Mouse (Mus musculus) heart, embryonic 14.5 days (tissue): ENCODE results near the gene Tkt. TPM values are rescaled to one million over a fixed set of nuclear protein-coding genes. Genes with fewer than 3 reads are reported as not detected.

Experiments used
- ATAC-seq: fragments of 200-750 bp; cut with Nextera tagmentation; 2 replicates; pipeline ENCODE4 v1.8.0; 2017; ENCODE audit warnings: low read depth, moderate TSS enrichment; ENCODE audit not compliant: insufficient number of reproducible peaks, insufficient read depth, low FRiP score
- H3K27ac ChIP-seq, 2 experiments: fragments of 200-500 bp in 1 of 2; fragments of 300-500 bp in 1 of 2; sonication (generic) in 1 of 2; replicated peaks in 1 of 2; 2 replicates each; pipeline ENCODE4 v1.5.1; 2012 to 2014; ENCODE audit warnings: low read depth in 2 of 2, low read length in 2 of 2, control low read depth in 1 of 2, mild to moderate bottlenecking in 1 of 2, mixed read lengths in 1 of 2; ENCODE audit not compliant: control insufficient read depth in 1 of 2, insufficient read depth in 1 of 2
- H3K27me3 ChIP-seq: fragments of 300-500 bp; sonication (generic); 2 replicates; pipeline ENCODE4 v1.6.1; 2014; ENCODE audit warnings: mild to moderate bottlenecking, low read length, control low read depth; ENCODE audit not compliant: control insufficient read depth, insufficient read depth
- H3K36me3 ChIP-seq: fragments of 300-500 bp; sonication (generic); 2 replicates; pipeline ENCODE4 v1.6.1; 2014; ENCODE audit warnings: mild to moderate bottlenecking, control low read depth, low read length, mixed read lengths; ENCODE audit not compliant: control insufficient read depth, insufficient read depth
- H3K4me1 ChIP-seq, 2 experiments: fragments of 200-500 bp in 1 of 2; fragments of 300-500 bp in 1 of 2; sonication (generic) in 1 of 2; 2 replicates each; pipeline ENCODE4 v1.6.1; 2012 to 2014; ENCODE audit warnings: low read length in 2 of 2, control low read depth in 1 of 2, mixed read lengths in 1 of 2; ENCODE audit not compliant: control insufficient read depth in 2 of 2, insufficient read depth in 2 of 2
- H3K4me2 ChIP-seq: fragments of 300-500 bp; sonication (generic); 2 replicates; pipeline ENCODE4 v1.6.1; 2014; ENCODE audit warnings: mild to moderate bottlenecking, low read length
- H3K4me3 ChIP-seq, 2 experiments: fragments of 200-500 bp in 1 of 2; fragments of 300-500 bp in 1 of 2; sonication (generic) in 1 of 2; 2 replicates each; pipeline ENCODE4 v1.5.1; 2012 to 2014; ENCODE audit warnings: low read length in 2 of 2, mild to moderate bottlenecking in 2 of 2, control low read depth in 1 of 2, low read depth in 1 of 2, moderate library complexity in 1 of 2; ENCODE audit not compliant: control insufficient read depth in 1 of 2, insufficient read depth in 1 of 2
- H3K9ac ChIP-seq: fragments of 300-500 bp; sonication (generic); 2 replicates; pipeline ENCODE4 v1.6.1; 2014; ENCODE audit warnings: mild to moderate bottlenecking, low read length
- H3K9me3 ChIP-seq: fragments of 300-500 bp; sonication (generic); 2 replicates; pipeline ENCODE4 v1.6.1; 2016; ENCODE audit warnings: low read length, control low read depth; ENCODE audit not compliant: control insufficient read depth
- WGBS: fragments of 180-500 bp; shearing (Covaris S2); extraction: QIAGEN DNeasy Blood & Tissue Kit; methylation state at CpG from one replicate; pipeline ENCODE4 v1.1.7; 2014; 5-methylcytosine and 5-hydroxymethylcytosine counted together
- polyA plus RNA-seq: library from polyadenylated mRNA; unstranded; fragments of >200 nt; fragmentation: Nextera tagmentation; extraction: Ambion mirVana; gene quantifications from 2 replicates; pipeline ENCODE4 v1.2.1, GENCODE M21; 2014

The Tkt gene
- polyA plus RNA-seq, 1 experiment from 2014 or later = 31.5 TPM

DNA sequence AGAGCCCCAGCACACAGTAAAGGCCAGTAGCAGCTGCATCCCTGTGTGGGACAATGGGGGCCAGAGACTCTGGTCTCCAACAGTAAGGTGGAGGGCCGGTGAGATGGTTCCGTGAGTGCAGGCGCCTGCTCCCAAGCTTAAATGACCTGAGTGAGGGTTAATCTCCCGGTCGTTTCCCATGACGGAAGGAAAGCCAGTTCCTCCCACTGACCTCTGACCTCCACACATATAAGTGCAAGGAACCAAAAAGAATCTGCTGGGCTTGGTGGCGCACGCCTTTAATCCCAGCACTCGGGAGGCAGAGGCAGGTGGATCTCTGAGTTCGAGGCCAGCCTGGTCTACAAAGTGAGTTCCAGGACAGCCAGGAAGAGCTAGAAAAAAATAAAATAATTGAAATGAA is 19.8 kb upstream of the Tkt start:
- Histone ChIP-seq H3K4me1 (peaks cover 12 to 18% of the 10 kb centered on the region in 2 experiments; a peak in 3 of 4 replicates), H3K9ac (no peak overlapping the region), H3K36me3 (peaks cover 46% of the 10 kb centered on the region), H3K9me3 (no peaks in the 10 kb centered on the region), H3K4me2 (no peak overlapping the region), H3K4me3 (no peak overlapping the region), H3K27ac (no peak overlapping the region), H3K27me3 (no peaks in the 10 kb centered on the region)
- WGBS = 88% methylated on average over 10 of the region's 10 CpGs
- no peak for ATAC-seq

DNA sequence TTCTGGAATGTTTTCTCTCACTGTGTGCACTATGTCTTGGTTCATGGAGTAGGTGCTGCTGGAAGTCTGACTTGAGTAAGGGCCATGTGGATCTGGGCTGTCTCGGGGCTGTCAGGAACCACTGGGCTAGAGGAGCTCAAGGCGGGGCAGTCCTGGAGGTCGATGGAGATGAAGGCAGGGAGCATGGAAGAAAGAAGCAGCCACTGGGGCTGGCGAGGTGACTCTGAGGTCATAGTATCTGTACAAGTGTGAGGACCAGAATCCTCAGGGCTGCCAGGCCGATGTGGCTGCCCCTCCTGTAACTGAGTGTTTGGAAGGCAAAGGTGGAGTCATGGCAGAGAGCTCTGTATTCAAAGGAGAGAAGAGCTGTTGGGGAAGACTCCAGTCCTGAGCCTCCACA is 19.2 kb upstream of the Tkt start:
- Histone ChIP-seq H3K9me3 (no peaks in the 10 kb centered on the region), H3K4me1 (peaks cover 12 to 18% of the 10 kb centered on the region in 2 experiments; a peak in 3 of 4 replicates), H3K4me3 (no peak overlapping the region), H3K36me3 (peaks cover 41% of the 10 kb centered on the region), H3K27ac (no peak overlapping the region), H3K4me2 (no peak overlapping the region), H3K27me3 (no peaks in the 10 kb centered on the region), H3K9ac (no peak overlapping the region)
- WGBS = 54% methylated on average over 5 of the region's 5 CpGs
- no peak for ATAC-seq

DNA sequence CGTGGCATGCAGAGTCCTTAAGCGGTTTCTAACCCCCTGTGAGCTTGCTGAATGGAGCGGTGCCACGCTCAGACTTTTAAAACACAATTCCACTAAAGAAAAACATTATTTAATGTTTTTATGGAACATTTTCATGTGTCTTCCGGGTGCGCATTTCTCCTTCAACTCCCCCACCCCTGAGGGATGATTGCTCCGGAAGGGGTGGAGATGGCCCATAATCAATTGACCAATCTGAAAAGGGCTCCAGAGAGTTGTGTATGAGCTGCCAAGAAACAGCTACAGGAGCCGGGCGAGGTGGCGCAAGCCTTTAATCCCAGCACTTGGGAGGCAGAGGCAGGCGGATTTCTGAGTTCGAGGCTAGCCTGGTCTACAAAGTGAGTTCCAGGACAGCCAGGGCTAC is 18.7 kb upstream of the Tkt start:
- WGBS = 94% methylated on average over 12 of the region's 12 CpGs
- H3K9ac ChIP-seq = no peak overlapping the region
- no peak overlapping the region for H3K4me2 ChIP-seq
- H3K4me1 ChIP-seq = peaks cover 12 to 18% of the 10 kb centered on the region in 2 experiments; a peak in 3 of 4 replicates
- peaks cover 36% of the 10 kb centered on the region for H3K36me3 ChIP-seq
- no peak for ATAC-seq
- no peak overlapping the region for H3K27ac ChIP-seq
- H3K9me3 ChIP-seq = no peaks in the 10 kb centered on the region
- H3K27me3 ChIP-seq = no peaks in the 10 kb centered on the region
- H3K4me3 ChIP-seq = no peak overlapping the region

DNA sequence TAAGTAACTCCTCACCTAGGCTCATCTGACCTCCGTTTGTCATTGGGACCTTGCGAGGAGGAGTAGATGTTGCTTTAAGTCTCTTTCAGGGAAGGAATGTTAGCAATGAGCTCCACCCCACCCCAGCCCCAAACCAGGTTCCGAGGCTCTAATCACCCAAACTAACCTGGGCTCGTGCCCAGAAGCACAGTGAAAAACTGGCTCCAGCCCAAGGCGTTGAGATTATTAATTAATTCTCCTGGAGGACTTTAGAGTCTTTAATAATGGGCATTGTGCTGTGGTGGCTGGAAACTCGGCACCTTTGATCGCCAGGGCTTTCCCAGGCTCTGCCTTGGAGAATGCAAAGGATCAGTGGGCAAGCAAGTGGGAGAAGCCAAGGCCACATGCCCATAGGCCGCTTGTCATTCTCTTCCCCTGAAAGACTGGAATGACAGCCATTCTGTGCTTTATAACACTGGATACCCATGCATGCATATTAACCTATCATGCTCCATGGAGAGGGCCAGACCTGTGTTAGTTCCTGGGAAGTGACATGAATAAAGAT is 17.4 kb upstream of the Tkt start:
- 44% methylated on average over 8 of the region's 8 CpGs for WGBS
- Histone ChIP-seq H3K36me3 (peaks cover 23% of the 10 kb centered on the region), H3K9me3 (no peaks in the 10 kb centered on the region), H3K27ac (peak overlapping the region in 1 of 2 experiments; percentile 53; a peak in 2 of 4 replicates), H3K9ac (no peak overlapping the region), H3K27me3 (no peaks in the 10 kb centered on the region), H3K4me2 (peak overlapping the region; percentile 25), H3K4me1 (peaks cover 9 to 18% of the 10 kb centered on the region in 2 experiments; a peak in 3 of 4 replicates), H3K4me3 (no peak overlapping the region)
- ATAC-seq = 0 out of 2 replicates have a peak, but pooled peaks have one; percentile 11

DNA sequence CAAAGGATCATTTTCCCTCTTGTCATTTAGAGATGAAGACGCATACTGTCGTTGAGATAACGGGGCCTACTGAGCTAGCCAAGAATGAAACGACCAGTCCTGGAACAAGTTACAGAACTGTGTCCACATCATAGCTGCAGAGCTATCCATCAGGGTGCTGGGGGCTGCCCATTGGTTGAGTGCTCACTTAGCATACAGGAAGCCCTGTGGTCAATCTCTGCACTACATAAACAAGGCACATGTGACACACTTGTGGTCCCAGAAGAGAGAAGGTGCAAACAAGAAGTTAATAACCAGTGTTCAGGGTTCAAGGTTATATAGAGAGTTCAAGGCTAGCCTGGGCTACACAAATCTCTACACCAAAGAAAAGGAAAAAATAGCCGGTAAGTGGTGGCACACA is 16.7 kb upstream of the Tkt start:
- 68% methylated on average over 5 of the region's 5 CpGs for WGBS
- Histone ChIP-seq H3K9me3 (no peaks in the 10 kb centered on the region), H3K4me2 (no peak overlapping the region), H3K27ac (no peak overlapping the region), H3K4me3 (no peak overlapping the region), H3K9ac (no peak overlapping the region), H3K27me3 (no peaks in the 10 kb centered on the region), H3K36me3 (peaks cover 17% of the 10 kb centered on the region), H3K4me1 (peaks cover 9 to 18% of the 10 kb centered on the region in 2 experiments; a peak in 3 of 4 replicates)
- ATAC-seq = no peak

DNA sequence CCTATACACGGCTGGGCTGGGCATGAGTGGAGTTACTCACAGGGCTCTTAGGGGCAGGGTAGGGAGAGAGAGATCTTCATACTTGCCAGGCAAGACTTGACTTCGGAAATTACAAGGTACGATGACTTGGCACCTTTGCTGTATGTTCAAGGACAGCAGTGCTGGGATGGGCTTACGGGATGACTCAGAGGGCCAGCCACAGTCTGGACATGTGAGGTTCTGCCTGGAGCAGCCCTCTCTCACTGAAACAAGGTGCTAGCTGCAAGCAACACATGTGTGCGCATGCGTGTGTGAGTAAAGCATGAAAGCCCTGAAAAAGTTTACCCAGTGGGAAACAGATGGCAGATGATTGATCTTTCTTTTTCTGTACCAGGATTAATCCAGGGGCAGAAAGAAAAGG is 16.3 kb upstream of the Tkt start:
- Histone ChIP-seq H3K9ac (no peak overlapping the region), H3K4me1 (peaks cover 9 to 18% of the 10 kb centered on the region in 2 experiments; a peak in 3 of 4 replicates), H3K4me2 (no peak overlapping the region), H3K4me3 (no peak overlapping the region), H3K27me3 (no peaks in the 10 kb centered on the region), H3K27ac (no peak overlapping the region), H3K36me3 (peaks cover 13% of the 10 kb centered on the region), H3K9me3 (no peaks in the 10 kb centered on the region)
- 91% methylated on average over 6 of the region's 6 CpGs for WGBS
- no peak for ATAC-seq

DNA sequence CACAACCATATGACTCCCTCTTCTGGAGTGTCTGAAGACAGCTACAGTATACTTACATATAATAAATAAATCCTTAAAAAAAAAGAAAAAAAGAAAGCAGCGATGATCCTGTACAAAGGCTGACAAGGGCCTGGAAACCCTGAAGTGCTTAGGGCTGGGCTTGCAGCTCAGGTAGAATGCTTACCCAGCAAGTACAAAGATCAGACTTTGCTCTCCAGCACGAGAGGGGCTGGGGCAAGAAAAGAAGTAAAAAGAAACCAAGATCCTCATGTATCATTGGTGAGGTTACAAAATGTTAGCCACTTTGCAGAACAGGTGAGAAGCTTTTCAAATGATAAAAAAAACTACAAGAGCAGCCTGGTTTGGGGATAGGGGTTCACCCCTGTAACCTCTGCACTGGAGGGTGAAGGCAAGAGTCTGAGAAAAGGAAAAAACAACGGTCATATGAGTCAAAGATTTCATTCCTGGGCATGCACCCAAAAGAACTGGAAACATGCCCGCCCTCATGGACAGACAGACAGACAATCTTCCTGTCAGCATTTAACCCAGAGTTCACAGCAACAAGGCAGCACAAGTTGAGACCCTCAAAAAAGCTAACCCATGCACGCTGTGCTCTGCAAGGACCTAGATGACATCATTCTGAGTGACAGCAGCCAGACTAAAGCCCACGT is 14.2 kb upstream of the Tkt start:
- 69% methylated on average over 6 of the region's 6 CpGs for WGBS
- Histone ChIP-seq H3K9me3 (no peaks in the 10 kb centered on the region), H3K4me3 (no peak overlapping the region), H3K36me3 (0 out of 2 replicates have a peak, but pooled peaks cover 3% of the 10 kb centered on the region), H3K4me1 (peaks cover 9 to 16% of the 10 kb centered on the region in 2 experiments; a peak in 3 of 4 replicates), H3K27ac (no peak overlapping the region), H3K9ac (no peak overlapping the region), H3K27me3 (no peaks in the 10 kb centered on the region), H3K4me2 (no peak overlapping the region)
- no peak for ATAC-seq
